Mouse (Mus musculus): ENCODE data around the gene Lingo3. TPM values are rescaled to one million over a fixed set of nuclear protein-coding genes. Genes with fewer than 3 reads are reported as not detected.

Lingo3 gene
- polyA plus RNA-seq, 1 experiment, result not detected

DNA sequence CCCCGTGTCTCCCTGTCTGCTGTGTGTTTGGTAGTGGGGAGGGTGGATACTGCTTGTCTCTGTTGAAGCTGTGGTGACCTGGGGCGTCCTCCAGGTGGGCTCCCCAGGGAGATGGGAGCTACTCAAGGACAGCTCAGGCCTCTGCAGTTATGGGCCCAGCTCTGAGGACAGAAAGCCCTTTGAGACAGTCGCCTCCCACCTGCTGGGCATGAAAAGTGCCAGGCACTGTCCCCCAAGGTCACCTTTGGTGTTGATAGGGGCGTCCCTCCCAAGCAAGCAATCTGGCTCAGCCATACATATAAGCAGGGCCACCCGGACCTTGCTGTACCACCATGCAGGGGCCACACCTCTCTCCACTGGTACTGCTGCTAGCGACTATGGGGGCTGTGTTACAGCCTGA lies 38.9 kb downstream of the Lingo3 start, which contains the start of gene Amh:
TSS of gene Amh (plus strand) at position 328 of the 400 bp plus-strand sequence.
- H3K4me3 ChIP-seq (ENCODE audit: insufficient read depth, low read length), result no peak within 1 kb of the TSS
- H3K4me1 ChIP-seq (ENCODE audit: control insufficient read depth, insufficient read depth, low read length), result peaks cover 10% of the 10 kb centered on the region
- TF ChIP-seq CTCF (IDR thresholded peaks at IDR 0.05; ENCODE audit: low read depth, low read length) (no peak), POLR2A (IDR thresholded peaks at IDR 0.05; ENCODE audit: borderline replicate concordance, low read depth, low read length) (no peak)
- H3K27ac ChIP-seq (ENCODE audit: insufficient read depth, low read depth, low read length), result no peak within 1 kb of the TSS

DNA sequence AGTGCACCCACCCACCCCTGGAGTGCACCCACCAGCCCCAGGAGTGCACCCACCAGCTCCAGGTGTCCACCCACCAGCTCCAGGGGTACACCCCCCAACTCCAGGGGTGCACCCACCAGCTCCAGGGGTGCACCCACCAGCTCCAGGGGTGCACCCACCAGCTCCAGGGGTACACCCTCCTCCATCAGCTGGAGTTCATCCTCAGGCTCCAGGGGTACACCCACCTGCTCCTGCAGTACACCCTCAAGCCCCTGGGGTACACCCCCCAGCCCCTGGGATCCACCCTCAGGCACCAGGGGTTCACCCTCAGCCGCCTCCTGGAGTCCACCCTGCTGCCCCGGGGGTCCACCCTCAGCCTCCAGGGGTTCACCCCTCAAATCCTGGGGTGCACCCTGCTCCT lies 39.5 kb downstream of the Lingo3 start:
- no peak overlapping the region for H3K27ac ChIP-seq (ENCODE audit: insufficient read depth, low read depth, low read length)
- peaks cover 11% of the 10 kb centered on the region for H3K4me1 ChIP-seq (ENCODE audit: control insufficient read depth, insufficient read depth, low read length)
- no peak for TF ChIP-seq CTCF (IDR thresholded peaks at IDR 0.05; ENCODE audit: low read depth, low read length)
- no peak for TF ChIP-seq POLR2A (IDR thresholded peaks at IDR 0.05; ENCODE audit: borderline replicate concordance, low read depth, low read length)
- H3K4me3 ChIP-seq (ENCODE audit: insufficient read depth, low read length), result no peak overlapping the region

DNA sequence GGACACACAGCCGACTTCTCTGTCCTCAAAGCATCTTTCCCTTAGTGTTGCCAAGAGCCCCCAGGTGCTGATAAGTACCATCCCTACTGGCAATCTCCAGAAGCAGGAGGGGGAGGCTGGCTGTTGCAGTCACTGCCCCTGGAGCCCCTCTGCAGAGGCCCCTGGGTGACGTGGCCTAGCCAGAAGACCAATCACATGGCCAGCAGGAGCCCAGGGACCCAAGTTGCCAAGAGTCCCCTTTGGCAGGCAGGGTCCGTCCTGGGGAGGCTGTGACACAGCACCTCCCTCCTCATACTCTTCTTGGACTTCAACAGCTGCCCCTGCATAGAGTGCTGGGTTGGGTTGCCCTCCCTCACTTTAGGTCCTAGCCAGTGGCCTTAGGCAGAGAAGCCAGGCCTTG lies 40.8 kb downstream of the Lingo3 start:
- no peak for TF ChIP-seq POLR2A (IDR thresholded peaks at IDR 0.05; ENCODE audit: borderline replicate concordance, low read depth, low read length)
- Histone ChIP-seq H3K4me3 (ENCODE audit: insufficient read depth, low read length) (no peak overlapping the region), H3K4me1 (ENCODE audit: control insufficient read depth, insufficient read depth, low read length) (peaks cover 11% of the 10 kb centered on the region), H3K27ac (ENCODE audit: insufficient read depth, low read depth, low read length) (no peak overlapping the region)

DNA sequence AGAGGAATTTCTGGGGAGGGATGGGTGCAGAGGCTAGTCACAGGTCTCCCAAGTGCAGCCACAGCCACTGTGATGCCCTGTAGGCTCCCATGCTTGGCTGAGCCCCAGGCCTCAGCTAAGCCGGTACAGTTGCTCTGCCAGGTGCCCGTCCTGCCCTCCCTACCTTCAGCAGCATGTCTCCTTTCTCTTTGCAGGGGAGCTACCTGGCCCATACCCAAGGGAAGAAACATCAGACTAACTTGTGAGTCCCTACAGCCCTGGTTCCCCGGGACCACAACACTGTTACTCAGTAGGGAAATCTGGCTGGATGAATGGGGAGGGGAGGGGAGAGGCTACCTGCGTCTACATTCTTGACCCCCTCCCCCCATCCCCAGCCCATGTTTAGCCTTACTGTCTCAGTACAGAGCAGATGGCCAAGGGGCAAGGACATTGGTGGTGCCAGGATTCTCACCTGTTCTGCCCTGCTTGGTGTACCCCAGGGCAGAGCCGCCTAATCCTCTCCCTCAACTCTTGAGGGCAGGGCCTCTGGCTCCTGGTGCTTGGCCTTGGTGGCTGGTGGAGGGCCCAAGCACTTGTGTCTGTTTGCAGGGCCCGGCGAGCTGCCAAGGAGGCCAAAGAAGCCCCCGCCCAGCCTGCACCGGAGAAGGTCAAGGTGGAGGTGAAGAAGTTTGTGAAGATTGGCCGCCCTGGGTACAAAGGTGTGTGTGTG lies 41.5 kb downstream of the Lingo3 start:
- H3K27ac ChIP-seq (ENCODE audit: insufficient read depth, low read depth, low read length), result no peak overlapping the region
- TF ChIP-seq POLR2A (IDR thresholded peaks at IDR 0.05; ENCODE audit: borderline replicate concordance, low read depth, low read length) (no peak), CTCF (IDR thresholded peaks at IDR 0.05; ENCODE audit: low read depth, low read length) (no peak)
- no peak overlapping the region for H3K4me3 ChIP-seq (ENCODE audit: insufficient read depth, low read length)
- peaks cover 9% of the 10 kb centered on the region for H3K4me1 ChIP-seq (ENCODE audit: control insufficient read depth, insufficient read depth, low read length)

DNA sequence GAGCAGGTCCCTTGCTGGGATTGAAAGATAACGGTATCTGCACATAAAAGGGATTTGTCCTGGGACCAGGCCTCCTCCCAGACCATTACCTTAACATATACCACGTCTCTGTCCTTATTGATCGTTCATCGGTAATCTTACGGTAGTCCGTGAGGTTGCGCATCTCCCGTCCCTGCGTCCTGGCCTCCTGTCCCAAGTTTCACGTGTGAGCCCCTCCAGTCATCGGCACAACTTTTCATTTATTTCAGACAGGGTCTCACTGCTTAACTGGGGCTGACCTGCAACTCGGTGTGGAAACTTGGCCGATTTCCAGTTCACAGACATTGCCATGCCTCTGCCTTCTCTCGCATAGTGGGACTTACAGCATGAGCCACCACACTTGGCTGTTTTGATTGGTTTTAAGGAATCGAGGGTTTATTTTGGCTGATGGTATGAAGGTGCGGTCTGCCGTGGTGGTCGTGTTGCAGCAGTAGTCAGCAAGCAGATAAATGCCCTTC lies 44.7 kb downstream of the Lingo3 start:
- Histone ChIP-seq H3K27ac (ENCODE audit: insufficient read depth, low read depth, low read length) (peak overlapping the region; percentile 87), H3K4me1 (ENCODE audit: control insufficient read depth, insufficient read depth, low read length) (peaks cover 13% of the 10 kb centered on the region), H3K4me3 (ENCODE audit: insufficient read depth, low read length) (peak overlapping the region; percentile 76)
- no peak for TF ChIP-seq CTCF (IDR thresholded peaks at IDR 0.05; ENCODE audit: low read depth, low read length)
- TF ChIP-seq POLR2A (IDR thresholded peaks at IDR 0.05; ENCODE audit: borderline replicate concordance, low read depth, low read length), result no peak

DNA sequence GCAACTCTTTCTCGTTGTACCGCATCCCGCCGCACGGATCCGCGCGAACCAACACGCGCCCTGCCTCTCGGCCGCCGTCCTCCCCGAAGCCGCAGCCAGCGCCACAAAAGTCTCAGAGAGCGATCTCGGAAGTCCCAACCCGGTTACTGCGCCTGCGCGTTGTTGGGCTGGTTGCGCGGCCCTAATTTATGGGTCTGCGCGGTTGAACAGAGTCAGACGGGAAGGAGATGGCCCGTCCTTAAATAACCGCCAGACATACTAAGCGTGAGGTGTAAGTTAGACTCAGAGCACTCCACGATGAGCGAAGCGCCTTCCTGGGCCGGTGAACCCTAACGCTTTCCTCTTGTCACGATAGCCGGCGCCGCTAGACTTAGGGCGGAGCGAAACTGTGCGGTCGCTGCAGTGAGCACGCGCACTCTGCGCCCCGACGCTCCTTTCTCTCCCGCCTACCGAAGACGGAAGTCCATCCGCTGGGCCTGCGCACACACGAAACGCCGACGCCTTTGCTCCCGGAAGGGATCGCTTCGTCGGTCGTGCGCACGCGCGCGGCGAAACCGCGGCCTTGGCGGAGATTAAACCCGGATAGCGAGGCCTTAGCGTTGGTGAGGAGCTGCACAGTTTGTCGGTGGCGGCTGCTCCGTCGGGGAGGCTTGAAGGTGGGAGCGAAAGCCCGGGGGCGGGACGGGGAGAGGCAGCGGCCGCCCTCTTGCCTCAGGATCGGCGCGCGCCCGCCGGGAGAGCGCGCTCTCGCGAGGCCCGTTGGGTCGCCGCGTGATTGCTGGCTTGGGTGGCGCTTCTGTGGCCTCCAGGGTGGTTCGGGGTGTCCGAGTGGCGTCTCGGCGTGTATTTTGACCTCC lies 45.5 kb downstream of the Lingo3 start, which contains the start of the genes Sf3a2 and Plekhj1:
TSS of gene Sf3a2 (plus strand) at position 49 of the 857 bp plus-strand sequence.
TSS of gene Plekhj1 (minus strand) at position 477 of the 857 bp plus-strand sequence.
- Histone ChIP-seq H3K4me3 (ENCODE audit: insufficient read depth, low read length) (peak within 1 kb of the TSS; percentile 76), H3K27ac (ENCODE audit: insufficient read depth, low read depth, low read length) (peak within 1 kb of the TSS; percentile 95), H3K4me1 (ENCODE audit: control insufficient read depth, insufficient read depth, low read length) (peaks cover 13% of the 10 kb centered on the region)
- TF ChIP-seq POLR2A (IDR thresholded peaks at IDR 0.05; ENCODE audit: borderline replicate concordance, low read depth, low read length), result no peak
- TF ChIP-seq CTCF (IDR thresholded peaks at IDR 0.05; ENCODE audit: low read depth, low read length), result no peak

DNA sequence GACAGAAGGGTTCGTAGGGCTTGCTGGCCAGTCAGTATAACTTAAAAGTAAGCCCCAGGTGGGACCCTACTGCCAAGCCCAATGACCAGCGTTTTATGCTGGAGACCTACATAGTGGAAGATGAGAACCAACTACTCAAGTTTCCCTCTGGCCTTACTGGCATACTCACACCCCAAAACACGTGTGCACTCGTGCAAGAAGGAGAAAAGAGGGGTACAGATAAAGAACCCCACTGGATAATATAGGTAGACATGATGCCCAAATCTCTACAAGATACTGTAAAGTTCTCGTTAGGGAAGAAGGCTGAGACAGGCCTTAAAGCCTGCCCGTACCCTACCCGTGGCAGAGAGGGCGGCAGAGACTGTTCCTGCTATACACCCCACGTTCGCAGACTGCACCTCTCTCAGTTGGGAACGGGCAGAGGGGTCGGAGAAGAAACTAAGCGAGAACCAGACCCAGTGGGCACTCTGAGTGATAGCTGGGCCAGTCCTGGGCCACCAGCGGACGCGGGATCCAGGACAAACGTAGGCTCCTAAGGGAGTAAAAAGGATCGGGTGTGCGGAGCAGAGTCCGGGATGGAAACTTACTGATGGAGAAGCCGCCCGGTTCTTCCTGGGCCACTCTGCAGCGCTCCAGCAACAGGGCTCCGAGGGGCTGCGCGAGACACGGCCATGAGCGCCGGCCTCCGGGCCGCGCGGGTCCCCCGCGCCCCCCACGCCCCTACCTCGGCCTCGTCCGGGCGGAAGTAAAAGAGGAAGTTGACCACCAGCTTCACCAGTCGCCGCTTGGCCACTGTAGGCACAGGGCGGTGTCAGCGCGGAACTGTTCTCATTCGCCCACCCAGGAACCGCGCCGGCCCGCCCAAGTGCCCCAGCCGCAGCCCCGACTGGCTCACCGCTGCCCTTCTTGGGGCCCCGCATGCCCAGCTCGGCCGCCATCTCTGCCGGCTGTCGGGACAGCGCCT lies 46.4 kb downstream of the Lingo3 start:
- Histone ChIP-seq H3K4me3 (ENCODE audit: insufficient read depth, low read length) (peak overlapping the region; percentile 76), H3K4me1 (ENCODE audit: control insufficient read depth, insufficient read depth, low read length) (peaks cover 13% of the 10 kb centered on the region), H3K27ac (ENCODE audit: insufficient read depth, low read depth, low read length) (peak overlapping the region; percentile 95)
- TF ChIP-seq CTCF (IDR thresholded peaks at IDR 0.05; ENCODE audit: low read depth, low read length) (no peak), POLR2A (IDR thresholded peaks at IDR 0.05; ENCODE audit: borderline replicate concordance, low read depth, low read length) (no peak)

DNA sequence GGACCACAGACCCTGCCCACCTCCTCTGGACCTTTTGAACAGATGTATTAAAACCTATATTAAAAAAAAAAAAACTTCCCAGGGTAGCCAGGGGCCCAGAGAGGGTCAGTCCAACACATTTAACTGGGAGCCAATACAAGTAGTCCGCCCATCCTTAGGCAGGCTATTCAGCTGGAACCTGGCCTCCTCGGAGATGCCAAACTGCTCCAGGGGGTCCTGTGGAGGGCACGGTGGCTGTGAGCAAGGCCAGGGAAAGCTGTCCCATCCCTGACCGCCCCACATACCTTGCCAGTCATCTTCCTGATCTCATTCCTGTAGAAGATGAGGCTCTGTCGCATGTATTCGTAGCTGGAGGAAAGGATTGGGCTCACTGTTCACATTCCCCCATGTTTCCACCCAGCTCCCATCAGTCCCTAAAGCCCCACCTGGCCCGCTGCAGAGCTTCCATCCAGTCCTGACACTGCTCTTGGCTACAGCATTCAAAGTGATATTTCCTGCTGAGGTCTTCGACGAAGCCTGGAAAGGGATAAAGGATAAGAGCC lies 47.5 kb downstream of the Lingo3 start:
- H3K4me3 ChIP-seq (ENCODE audit: insufficient read depth, low read length), result peak overlapping the region; percentile 76
- H3K4me1 ChIP-seq (ENCODE audit: control insufficient read depth, insufficient read depth, low read length), result peaks cover 10% of the 10 kb centered on the region
- no peak overlapping the region for H3K27ac ChIP-seq (ENCODE audit: insufficient read depth, low read depth, low read length)
- TF ChIP-seq POLR2A (IDR thresholded peaks at IDR 0.05; ENCODE audit: borderline replicate concordance, low read depth, low read length), result no peak
- TF ChIP-seq CTCF (IDR thresholded peaks at IDR 0.05; ENCODE audit: low read depth, low read length), result no peak

DNA sequence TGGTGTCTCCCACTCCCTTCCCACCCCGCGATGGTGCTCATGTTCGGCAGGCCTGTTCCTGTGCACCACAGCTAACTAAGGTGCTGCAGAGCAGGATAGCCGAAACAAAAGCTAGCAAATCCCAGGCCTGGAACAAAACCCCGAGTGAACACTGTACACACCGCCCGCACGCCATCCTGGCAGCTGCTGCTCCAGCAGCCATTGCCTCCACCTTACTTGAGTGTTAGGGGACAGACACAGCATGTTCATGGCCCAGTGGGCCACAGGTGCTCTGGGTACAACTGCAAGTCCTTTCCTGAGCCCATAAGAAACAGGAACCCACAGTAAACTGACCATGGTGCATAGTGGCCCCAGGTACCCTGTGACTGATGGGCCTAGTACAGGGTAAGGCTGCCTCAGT lies 49.1 kb downstream of the Lingo3 start:
- no peak overlapping the region for H3K4me3 ChIP-seq (ENCODE audit: insufficient read depth, low read length)
- TF ChIP-seq CTCF (IDR thresholded peaks at IDR 0.05; ENCODE audit: low read depth, low read length), result no peak
- TF ChIP-seq POLR2A (IDR thresholded peaks at IDR 0.05; ENCODE audit: borderline replicate concordance, low read depth, low read length), result no peak
- H3K27ac ChIP-seq (ENCODE audit: insufficient read depth, low read depth, low read length), result no peak overlapping the region
- H3K4me1 ChIP-seq (ENCODE audit: control insufficient read depth, insufficient read depth, low read length), result peaks cover 4% of the 10 kb centered on the region; the same call in 1 of the 2 replicates
